Mouse (Mus musculus): Measurements from ENCODE around the gene Miox.

DNA sequence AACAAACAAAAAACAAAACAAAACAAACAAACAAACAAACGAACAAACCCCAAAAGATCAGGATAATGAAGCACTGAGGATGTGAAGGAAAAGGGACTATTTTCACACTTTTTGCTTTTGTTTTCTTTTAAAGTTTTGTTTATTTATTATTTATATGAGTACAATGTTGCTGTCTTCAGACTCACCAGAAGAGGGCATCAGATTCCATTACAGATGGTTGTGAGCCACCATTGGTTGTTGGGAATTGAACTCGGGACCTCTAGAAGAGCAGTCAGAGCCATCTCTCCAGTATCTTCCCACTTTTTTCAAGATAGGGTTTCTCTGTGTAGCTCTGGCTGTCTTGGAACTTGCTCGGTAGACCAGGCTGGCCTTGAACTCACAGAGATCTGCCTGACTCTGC, 9.1 kb downstream of the Miox start:
- no peak for TF ChIP-seq POLR2A (IDR thresholded peaks at IDR 0.05; ENCODE audit: borderline replicate concordance, extremely low read depth, low read depth, low read length)
- TF ChIP-seq CTCF (IDR thresholded peaks at IDR 0.05; ENCODE audit: insufficient read depth, low read length) = no peak

All from lung, adult 2 months (tissue).